Mouse (Mus musculus) ovary, postnatal 14 days (tissue): ENCODE data around the gene Mtmr4.
A peak's percentile ranks its signal among the peaks of the same experiment; 100 is the strongest.

Experiments used
- DNase-seq: peaks from one replicate; pipeline ENCODE4 v3.0.0; 2022; ENCODE audit warnings: low spot score

Mtmr4 gene

GRCm38 (mm10) chr11:87581933-87582710 is 9.8 kb upstream of the Mtmr4 start:
- no peak for DNase-seq

- DNase-seq = no peak
Observed at GRCm38 (mm10) chr11:87583291-87584034, 8.5 kb upstream of the Mtmr4 start.

GRCm38 (mm10) chr11:87584711-87585505 is 7.1 kb upstream of the Mtmr4 start:
- DNase-seq = no peak

GRCm38 (mm10) chr11:87587211-87587874 is 4.6 kb upstream of the Mtmr4 start:
- no peak for DNase-seq

- DNase-seq = no peak
Observed at GRCm38 (mm10) chr11:87589605-87590004, 2.4 kb upstream of the Mtmr4 start.

- DNase-seq = peak; percentile 21
Observed at GRCm38 (mm10) chr11:87590841-87591525, 979 bp upstream of the Mtmr4 start.

GRCm38 (mm10) chr11:87592354-87592695 is 363 bp downstream of the Mtmr4 start:
- no peak for DNase-seq

- no peak for DNase-seq
Observed at GRCm38 (mm10) chr11:87592713-87593598, 994 bp downstream of the Mtmr4 start.

- DNase-seq = peak; percentile 67
Observed at GRCm38 (mm10) chr11:87595327-87595841, 3.4 kb downstream of the Mtmr4 start.

GRCm38 (mm10) chr11:87595976-87596375 is 4.0 kb downstream of the Mtmr4 start:
- DNase-seq = no peak

- DNase-seq = no peak
Observed at GRCm38 (mm10) chr11:87596492-87596891, 4.5 kb downstream of the Mtmr4 start.

- no peak for DNase-seq
Observed at GRCm38 (mm10) chr11:87597061-87597460, 5.1 kb downstream of the Mtmr4 start.

GRCm38 (mm10) chr11:87599395-87600089 is 7.6 kb downstream of the Mtmr4 start:
- DNase-seq = no peak

- DNase-seq = no peak
Observed at GRCm38 (mm10) chr11:87600322-87600853, 8.4 kb downstream of the Mtmr4 start.

GRCm38 (mm10) chr11:87602234-87602633 is 10.3 kb downstream of the Mtmr4 start:
- no peak for DNase-seq

GRCm38 (mm10) chr11:87603571-87603970 is 11.6 kb downstream of the Mtmr4 start:
- DNase-seq = no peak

- no peak for DNase-seq
Observed at GRCm38 (mm10) chr11:87609264-87609663, 17.3 kb downstream of the Mtmr4 start.

- DNase-seq = no peak
Observed at GRCm38 (mm10) chr11:87611547-87611946, 19.6 kb downstream of the Mtmr4 start.

- no peak for DNase-seq
Observed at GRCm38 (mm10) chr11:87613972-87614371, 22.0 kb downstream of the Mtmr4 start.
